Comparison of ENCODE assay signal across 15 mouse cellular contexts in the genomic region with DNA sequence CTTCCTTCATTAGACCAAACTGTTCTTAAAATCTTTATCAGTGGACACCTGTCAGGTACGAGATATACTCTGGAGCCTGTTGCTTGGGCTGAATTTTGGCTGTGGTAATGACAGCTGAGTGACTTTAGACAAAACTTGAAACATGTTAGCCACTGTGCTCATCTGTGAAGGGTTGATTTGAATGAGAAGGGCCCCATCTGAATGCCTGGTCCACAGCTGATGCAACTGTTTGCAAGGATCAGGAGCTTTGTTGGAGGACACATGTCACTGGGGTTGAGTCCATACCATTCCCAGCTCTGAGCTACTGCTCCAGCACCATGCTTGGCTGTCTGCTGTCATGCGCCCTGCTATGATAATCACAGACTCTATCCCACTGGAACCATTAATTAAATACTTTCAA. TPM values are rescaled to one million over a fixed set of nuclear protein-coding genes. Genes with fewer than 3 reads are reported as not detected.
"Had no signal": no experiment of that assay in that cellular context is flagged by ENCODE, and none has a peak within 500 bp of the region (broad histone marks: within the 10 kb centered on the region; RNA-seq: fewer than 3 reads in every experiment).

No protein-coding gene starts in this region.

- DNase-seq: kidney, adult 9 months; kidney, postnatal 14 days; kidney, postnatal 4 days; liver; lung, adult 18-20 months; lung, postnatal 10 days; lung, postnatal 36 days; retina, postnatal 1 day; right cerebral cortex, postnatal 25 days; thymus, adult 2 months; thymus, postnatal 14 days; thymus, postnatal 4 days had no signal

RNA-seq across cellular contexts. Expression of gene Angptl3, which starts 25.2 kb away (rescaled TPM):
- total RNA-seq: layer of hippocampus, adult 18-20 months; left cerebral cortex, postnatal 14 days had no signal
- polyA plus RNA-seq: spleen, adult 2 months had no signal
